Mouse (Mus musculus) ovary, adult 10 weeks (tissue): ENCODE data around the gene Wdr5. TPM values are rescaled to one million over a fixed set of nuclear protein-coding genes. Genes with fewer than 3 reads are reported as not detected.

Source experiments
- polyA plus RNA-seq: library from polyadenylated mRNA; stranded (reverse); fragments of 350-450 nt; fragmentation: Illumina TruSeq; extraction: RNeasy Lipid Tissue Mini Kit (QIAGEN cat#74804); gene quantifications from one replicate; pipeline ENCODE4 v1.2.3, GENCODE M21; 2014

Wdr5 gene
- polyA plus RNA-seq = 20.4 TPM

DNA sequence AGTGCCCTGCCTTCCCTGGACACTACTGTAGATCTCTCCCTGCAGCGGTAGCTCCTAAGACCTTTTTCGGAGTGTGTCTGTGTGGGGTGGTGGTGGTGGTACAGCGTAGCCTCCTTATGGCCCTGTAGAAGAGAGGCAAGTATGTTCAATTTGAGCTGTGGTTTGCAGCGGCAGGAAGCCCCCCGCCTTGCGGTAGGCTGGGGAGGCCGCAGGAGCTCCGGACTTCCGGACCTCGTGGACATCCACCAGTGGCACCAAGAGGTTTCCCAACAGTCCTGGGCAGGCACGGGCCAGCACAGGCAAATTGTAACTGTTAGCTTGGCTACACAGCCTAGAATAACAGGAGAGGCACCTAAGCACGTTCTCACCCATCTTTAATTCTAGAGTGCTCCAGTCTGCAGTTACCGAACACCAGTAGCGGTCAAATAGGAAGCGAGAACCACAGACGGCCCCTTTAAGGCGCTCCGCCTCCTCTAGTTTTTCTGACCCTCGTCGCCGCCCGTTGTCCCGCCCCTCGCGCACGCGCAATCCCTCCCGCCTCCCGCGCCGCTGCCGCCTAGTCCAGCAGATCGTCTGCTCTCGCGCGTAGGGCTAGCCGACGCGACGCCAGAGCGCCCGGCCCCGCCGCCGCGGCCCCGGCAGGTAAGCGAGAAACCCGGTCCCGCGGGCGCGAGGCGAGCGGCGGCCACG lies at the start of gene Wdr5:
Wdr5 (plus strand) TSS at position 519 of the 690 bp plus-strand sequence.

DNA sequence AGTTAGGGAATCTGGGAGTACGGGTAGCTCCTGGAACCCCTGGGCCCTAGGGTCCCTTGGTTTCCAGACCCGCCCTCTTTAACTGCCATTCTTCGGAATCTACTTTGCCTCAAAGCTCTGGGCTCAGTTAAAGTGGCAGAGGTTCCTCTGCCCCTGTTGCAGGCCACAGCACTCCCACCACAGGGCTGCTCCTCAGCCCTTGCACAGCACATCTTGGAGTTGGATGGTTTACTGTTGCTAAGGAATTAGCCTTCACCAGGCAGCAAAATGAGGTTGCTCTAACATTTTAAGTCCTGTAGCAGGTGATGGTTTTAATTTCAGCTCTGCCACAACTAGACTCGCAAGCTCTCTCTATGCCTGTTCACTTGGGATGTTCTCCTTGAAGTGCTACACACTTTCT lies 7.4 kb upstream of the Wdr5 start, which contains the start of gene Brd3:
Brd3 (minus strand) TSS at position 101 of the 400 bp plus-strand sequence.

Other genes with a start within 250 kb of the Wdr5 start
- 3.9 TPM for gene Vav2, start 88.1 kb upstream of the Wdr5 start, polyA plus RNA-seq
- gene Brd3os, start 72.8 kb upstream of the Wdr5 start, polyA plus RNA-seq = 3.2 TPM
- gene Brd3, start 7.5 kb upstream of the Wdr5 start, polyA plus RNA-seq = 37.3 TPM
- 4.3 TPM for gene Rxra, start 161.3 kb downstream of the Wdr5 start, polyA plus RNA-seq